Mouse (Mus musculus): ENCODE measurements around the gene Zbtb20. TPM values are rescaled to one million over a fixed set of nuclear protein-coding genes. Genes with fewer than 3 reads are reported as not detected.

Zbtb20 gene
- total and polyA plus RNA-seq, 2 experiments from 2014 or later: 19.8 to 45.8 TPM

DNA sequence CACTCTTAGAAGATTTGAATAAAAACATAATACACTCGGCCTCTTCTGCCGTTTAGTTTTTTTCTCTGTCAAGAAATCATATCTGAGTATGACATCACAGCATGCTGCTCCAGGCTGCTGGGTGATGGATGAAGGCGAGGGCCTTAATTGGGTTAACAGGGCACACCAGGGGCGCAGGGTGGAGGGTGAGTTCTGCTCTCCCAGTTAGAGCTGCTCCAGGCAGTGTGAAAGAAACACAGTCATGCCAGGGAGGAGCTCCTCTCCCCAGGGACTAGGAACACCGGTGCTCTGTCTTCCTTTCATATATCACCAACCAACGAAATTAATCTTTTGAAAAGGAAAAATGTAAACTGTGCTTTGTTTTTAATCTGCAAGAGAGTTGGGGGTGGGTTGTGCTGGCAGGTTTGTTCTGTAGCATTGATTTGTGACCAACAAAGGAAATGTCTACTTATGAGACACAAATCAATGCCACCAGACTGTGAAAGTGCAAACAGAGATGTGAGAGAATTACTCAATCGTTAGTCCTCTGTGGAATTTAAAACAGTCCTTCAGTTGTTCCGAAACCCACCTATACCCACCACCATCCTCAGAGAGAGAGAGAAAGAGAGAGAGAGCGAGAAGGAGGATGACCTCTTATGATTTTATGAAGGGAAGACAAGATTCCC lies 673.9 kb downstream of the Zbtb20 start:
- Histone ChIP-seq H3K36me3 (replicated peaks; ENCODE audit: control insufficient read depth, insufficient read depth, low read length) (no peaks in the 10 kb centered on the region), H3K9me3 (replicated peaks; ENCODE audit: control insufficient read depth, low read length) (no peaks in the 10 kb centered on the region), H3K4me3 (ENCODE audit: low read depth, low read length) (no peak overlapping the region), H3K9ac (replicated peaks; ENCODE audit: low read depth, low read length) (no peak overlapping the region), H3K4me2 (ENCODE audit: low read depth, low read length) (no peak overlapping the region), H3K27ac (ENCODE audit: low read depth) (peak overlapping the region; percentile 34; the same call in 1 of the 2 replicates), H3K27me3 (ENCODE audit: control insufficient read depth, insufficient read depth, low read length) (no peaks in the 10 kb centered on the region), H3K4me1 (ENCODE audit: control insufficient read depth, insufficient read depth) (peaks cover 34% of the 10 kb centered on the region)
- ATAC-seq (ENCODE audit: insufficient read depth, low read depth) (no peak), DNase-seq (ENCODE audit: low spot score) (no peak)
- WGBS: 45% methylated on average over 9 of the region's 9 CpGs
- TF ChIP-seq CTCF (IDR thresholded peaks at IDR 0.05; ENCODE audit: low read depth) (no peak), EP300 (IDR thresholded peaks at IDR 0.05; ENCODE audit: low read depth) (no peak)

DNA sequence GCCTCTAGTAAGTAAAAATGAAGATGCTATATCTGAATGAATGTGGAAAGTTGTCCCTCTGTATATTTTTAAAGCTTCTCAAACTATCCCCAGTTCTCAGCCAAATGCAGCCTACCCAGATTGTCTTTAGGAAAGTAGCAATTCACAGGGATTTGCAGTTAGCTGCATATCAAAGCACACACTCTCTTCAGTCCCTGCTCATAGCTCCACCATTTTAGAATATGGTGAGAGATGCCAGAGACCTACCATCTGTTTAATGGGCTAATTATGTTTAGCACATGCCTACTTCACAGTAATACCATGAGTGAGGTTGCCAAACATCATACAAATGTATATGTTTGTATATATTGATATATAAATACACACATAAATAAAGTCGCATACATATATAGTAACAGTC lies 676.8 kb downstream of the Zbtb20 start:
- Histone ChIP-seq H3K27ac (ENCODE audit: low read depth) (no peak overlapping the region), H3K4me3 (ENCODE audit: low read depth, low read length) (no peak overlapping the region), H3K36me3 (replicated peaks; ENCODE audit: control insufficient read depth, insufficient read depth, low read length) (no peaks in the 10 kb centered on the region), H3K27me3 (ENCODE audit: control insufficient read depth, insufficient read depth, low read length) (no peaks in the 10 kb centered on the region), H3K9me3 (replicated peaks; ENCODE audit: control insufficient read depth, low read length) (no peaks in the 10 kb centered on the region), H3K4me2 (ENCODE audit: low read depth, low read length) (no peak overlapping the region), H3K9ac (replicated peaks; ENCODE audit: low read depth, low read length) (no peak overlapping the region), H3K4me1 (ENCODE audit: control insufficient read depth, insufficient read depth) (peaks cover 33% of the 10 kb centered on the region)
- no peak for TF ChIP-seq EP300 (IDR thresholded peaks at IDR 0.05; ENCODE audit: low read depth)
- no peak for DNase-seq (ENCODE audit: low spot score)
- WGBS: 96% methylated on average over 1 of the region's 1 CpGs
- no peak for ATAC-seq (ENCODE audit: insufficient read depth, low read depth)

DNA sequence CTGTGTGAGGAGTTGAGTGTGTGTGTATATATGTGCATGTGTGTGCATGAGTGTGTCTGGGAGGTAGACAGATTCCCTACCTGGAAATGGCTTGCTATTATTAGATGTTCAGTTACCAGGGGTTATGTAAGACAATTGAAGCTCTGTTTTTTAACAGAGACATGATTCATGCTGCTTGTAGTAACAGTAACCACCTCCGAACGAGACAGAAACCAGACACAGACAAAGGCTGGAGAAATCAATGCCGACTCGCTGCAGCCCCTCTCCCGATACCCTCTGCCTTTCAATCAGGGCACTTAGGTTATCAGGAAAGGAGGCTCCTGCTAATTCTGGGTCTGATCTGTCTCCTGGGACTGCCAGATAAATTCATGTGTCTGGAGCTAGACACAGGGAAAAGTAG lies 681.7 kb downstream of the Zbtb20 start:
- Histone ChIP-seq H3K4me1 (ENCODE audit: control insufficient read depth, insufficient read depth) (peaks cover 17% of the 10 kb centered on the region; the same call in 1 of the 2 replicates), H3K9me3 (replicated peaks; ENCODE audit: control insufficient read depth, low read length) (no peaks in the 10 kb centered on the region), H3K27me3 (ENCODE audit: control insufficient read depth, insufficient read depth, low read length) (no peaks in the 10 kb centered on the region), H3K4me2 (ENCODE audit: low read depth, low read length) (peak overlapping the region; percentile 35), H3K9ac (replicated peaks; ENCODE audit: low read depth, low read length) (0 out of 2 replicates have a peak overlapping the region, but pooled peaks have one; percentile 9), H3K27ac (ENCODE audit: low read depth) (0 out of 2 replicates have a peak overlapping the region, but pooled peaks have one; percentile 44), H3K36me3 (replicated peaks; ENCODE audit: control insufficient read depth, insufficient read depth, low read length) (no peaks in the 10 kb centered on the region; the same call in 1 of the 2 replicates), H3K4me3 (ENCODE audit: low read depth, low read length) (no peak overlapping the region)
- WGBS: 22% methylated on average over 5 of the region's 5 CpGs
- ATAC-seq (ENCODE audit: insufficient read depth, low read depth): peak; percentile 24; the same call in 1 of the 2 replicates
- TF ChIP-seq EP300 (IDR thresholded peaks at IDR 0.05; ENCODE audit: low read depth) (no peak), CTCF (IDR thresholded peaks at IDR 0.05; ENCODE audit: low read depth) (no peak)
- peak; percentile 38 for DNase-seq (ENCODE audit: low spot score)

GRCm38 (mm10) chr16:43561330-43561729 lies 685.6 kb downstream of the Zbtb20 start:
- Histone ChIP-seq H3K9ac (replicated peaks; ENCODE audit: low read depth, low read length) (no peak overlapping the region), H3K4me1 (ENCODE audit: control insufficient read depth, insufficient read depth) (peaks cover 7% of the 10 kb centered on the region; the same call in 1 of the 2 replicates), H3K9me3 (replicated peaks; ENCODE audit: control insufficient read depth, low read length) (no peaks in the 10 kb centered on the region), H3K4me3 (ENCODE audit: low read depth, low read length) (no peak overlapping the region), H3K27me3 (ENCODE audit: control insufficient read depth, insufficient read depth, low read length) (no peaks in the 10 kb centered on the region), H3K4me2 (ENCODE audit: low read depth, low read length) (no peak overlapping the region), H3K36me3 (replicated peaks; ENCODE audit: control insufficient read depth, insufficient read depth, low read length) (no peaks in the 10 kb centered on the region; the same call in 1 of the 2 replicates), H3K27ac (ENCODE audit: low read depth) (no peak overlapping the region)
- TF ChIP-seq EP300 (IDR thresholded peaks at IDR 0.05; ENCODE audit: low read depth) (no peak), CTCF (IDR thresholded peaks at IDR 0.05; ENCODE audit: low read depth) (no peak)
- DNase-seq (ENCODE audit: low spot score) (no peak), ATAC-seq (ENCODE audit: insufficient read depth, low read depth) (no peak)
- WGBS: 89% methylated on average over 2 of the region's 2 CpGs

- no peak for DNase-seq (ENCODE audit: low spot score)
- Histone ChIP-seq H3K9ac (replicated peaks; ENCODE audit: low read depth, low read length) (no peak overlapping the region), H3K27me3 (ENCODE audit: control insufficient read depth, insufficient read depth, low read length) (no peaks in the 10 kb centered on the region), H3K4me2 (ENCODE audit: low read depth, low read length) (no peak overlapping the region), H3K36me3 (replicated peaks; ENCODE audit: control insufficient read depth, insufficient read depth, low read length) (no peaks in the 10 kb centered on the region; the same call in 1 of the 2 replicates), H3K27ac (ENCODE audit: low read depth) (no peak overlapping the region), H3K9me3 (replicated peaks; ENCODE audit: control insufficient read depth, low read length) (no peaks in the 10 kb centered on the region), H3K4me3 (ENCODE audit: low read depth, low read length) (no peak overlapping the region), H3K4me1 (ENCODE audit: control insufficient read depth, insufficient read depth) (peaks cover 7% of the 10 kb centered on the region; the same call in 1 of the 2 replicates)
- TF ChIP-seq CTCF (IDR thresholded peaks at IDR 0.05; ENCODE audit: low read depth) (no peak), EP300 (IDR thresholded peaks at IDR 0.05; ENCODE audit: low read depth) (no peak)
- no peak for ATAC-seq (ENCODE audit: insufficient read depth, low read depth)
- WGBS: 85% methylated on average over 4 of the region's 4 CpGs
Measured at GRCm38 (mm10) chr16:43561956-43562355, 686.3 kb downstream of the Zbtb20 start.

Measured in heart, postnatal 0 days (tissue).